Mouse (Mus musculus) neural tube, embryonic 10.5 days (tissue): ENCODE measurements around the gene Gm26992.
A peak's percentile ranks its signal among the peaks of the same experiment; 100 is the strongest.

ENCODE experiments used
- DNase-seq: peaks from one replicate; pipeline ENCODE4 v3.0.0-alpha.2; 2017; ENCODE audit warnings: low spot score; ENCODE audit errors: extremely low spot score

Gm26992 gene

DNA sequence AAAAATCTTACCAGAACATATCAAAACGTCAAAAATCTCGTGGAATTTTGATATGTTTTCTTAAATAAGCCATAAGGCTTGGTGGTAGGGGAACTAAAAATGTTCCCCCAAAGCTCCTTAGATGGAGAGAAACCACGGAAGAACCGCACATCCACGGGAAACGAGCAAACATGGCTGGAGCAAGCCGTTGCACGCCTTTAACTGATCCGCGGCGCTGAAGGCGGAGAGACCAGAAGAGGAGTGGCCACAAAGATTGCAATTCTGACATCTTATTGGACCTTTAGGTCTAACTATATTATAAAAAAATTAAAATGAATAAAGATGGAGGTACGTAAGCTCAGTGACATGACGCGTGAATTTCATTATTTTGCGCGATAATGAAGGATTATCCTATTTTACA lies 61.2 kb downstream of the Gm26992 start:
- DNase-seq, result no peak

DNA sequence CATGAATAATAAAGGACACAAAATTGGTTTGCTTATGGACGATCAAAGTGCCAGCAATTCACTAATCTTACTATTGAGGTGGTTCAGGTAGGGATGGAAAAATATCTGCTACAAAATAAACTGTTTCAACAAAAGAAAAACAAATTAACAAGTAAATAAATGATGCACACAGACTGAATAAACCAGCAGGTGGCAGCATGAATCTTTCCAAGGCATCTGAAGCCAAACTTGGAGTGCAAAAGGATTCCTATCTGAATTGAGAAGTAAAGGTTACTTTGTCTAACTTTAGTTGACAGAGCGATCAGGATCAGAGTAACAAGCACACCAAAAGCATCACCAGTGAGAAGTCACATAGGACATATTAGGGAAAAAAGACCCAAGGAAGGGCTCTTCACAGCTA lies 62.2 kb downstream of the Gm26992 start:
- DNase-seq, result peak; percentile 20

DNA sequence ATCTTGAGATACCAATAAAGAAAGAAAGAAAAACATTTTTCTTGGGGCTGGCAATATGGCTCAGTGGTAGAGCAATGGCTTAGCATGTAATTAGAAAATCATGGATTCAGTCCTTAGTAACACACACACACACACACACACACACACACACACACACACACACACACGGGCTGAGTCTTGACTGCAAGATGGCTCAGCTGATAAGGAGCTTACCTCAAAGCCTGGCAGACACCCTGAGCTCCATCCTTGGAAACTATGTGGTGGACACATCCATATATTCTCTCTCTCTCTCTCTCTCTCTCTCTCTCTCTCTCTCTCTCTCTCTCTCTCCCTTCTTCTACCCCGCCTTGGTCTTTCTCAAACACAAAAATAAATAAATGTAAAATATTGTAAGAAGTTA lies 69.0 kb downstream of the Gm26992 start:
- DNase-seq, result no peak

DNA sequence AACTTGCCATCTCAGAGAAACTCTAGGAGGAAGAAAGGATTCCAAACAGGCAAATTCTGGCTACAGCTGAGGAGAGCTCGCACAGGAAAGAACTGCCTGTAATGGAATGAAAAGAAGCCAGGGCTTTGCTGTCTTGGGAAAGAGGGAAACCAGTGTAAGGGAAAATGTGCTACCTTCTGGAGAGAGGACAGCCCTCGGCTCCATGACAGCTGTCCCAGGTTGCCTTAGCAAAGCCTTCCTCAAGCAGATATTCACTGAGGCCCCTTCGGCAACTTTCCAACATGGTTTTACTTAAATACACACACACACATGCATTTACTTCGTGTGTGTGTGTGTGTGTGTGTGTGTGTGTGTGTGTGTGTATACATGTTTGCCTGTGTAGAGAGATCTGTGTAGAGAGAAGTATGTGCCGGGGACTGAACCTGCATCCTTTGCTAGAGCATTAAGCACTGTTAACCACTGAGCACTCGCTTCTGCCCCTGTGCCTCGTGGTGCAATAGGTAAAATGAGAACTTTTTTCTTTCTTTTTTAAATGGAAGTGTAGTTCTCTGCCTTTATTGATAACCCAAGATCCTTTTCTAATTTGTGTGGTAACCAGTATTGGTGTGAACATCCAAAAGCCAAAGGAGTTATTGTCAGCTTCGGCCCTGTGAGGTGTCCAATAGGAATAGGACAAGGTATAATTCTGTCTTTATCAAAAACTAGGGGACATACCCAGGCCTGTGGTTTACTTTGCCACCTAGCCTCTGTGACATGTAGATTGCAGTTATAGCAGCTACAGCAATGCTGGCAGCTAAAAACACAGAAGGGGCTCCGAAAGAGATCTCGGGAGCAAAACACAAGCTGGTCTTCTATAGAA lies 70.8 kb downstream of the Gm26992 start:
- DNase-seq, result peak; percentile 27

DNA sequence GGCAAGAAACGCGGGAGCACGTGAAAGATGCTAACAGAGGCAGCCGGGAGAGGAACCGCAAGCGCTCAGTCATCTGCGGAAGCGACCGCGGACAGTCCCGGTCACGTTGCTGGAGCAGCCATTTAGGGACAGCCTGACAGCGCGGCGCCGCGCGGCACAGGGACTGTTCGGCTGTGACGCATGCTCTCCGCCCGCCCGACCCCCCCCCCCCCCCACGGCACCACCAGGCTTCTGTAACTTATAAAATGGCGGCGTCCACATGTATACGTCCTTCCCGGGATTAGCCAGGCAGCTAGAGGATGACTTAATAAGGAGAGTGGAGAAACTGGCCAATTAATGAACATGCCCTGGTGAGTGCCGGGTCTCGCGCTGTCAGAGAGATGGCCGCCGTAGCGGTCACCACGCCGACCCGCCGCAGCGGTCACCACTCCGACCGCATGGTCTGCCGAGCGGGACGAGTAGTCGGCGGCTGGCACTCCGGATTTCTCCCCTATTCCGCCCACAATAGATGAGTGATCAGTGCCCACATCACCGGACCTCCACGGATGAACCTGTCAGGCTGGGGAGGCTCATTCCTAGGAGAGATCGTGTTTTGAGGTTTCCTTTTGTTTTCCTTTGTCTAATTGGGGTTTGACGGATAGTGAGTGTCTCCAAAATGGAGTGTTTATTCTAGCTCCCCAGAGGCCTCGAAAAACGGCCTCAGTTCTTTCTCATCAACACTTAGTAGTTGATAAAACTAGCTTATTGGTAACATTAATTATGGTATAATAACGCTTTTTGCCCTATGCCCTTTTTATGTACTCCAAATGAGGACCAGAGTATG lies 71.8 kb downstream of the Gm26992 start:
- peak; percentile 79 for DNase-seq

DNA sequence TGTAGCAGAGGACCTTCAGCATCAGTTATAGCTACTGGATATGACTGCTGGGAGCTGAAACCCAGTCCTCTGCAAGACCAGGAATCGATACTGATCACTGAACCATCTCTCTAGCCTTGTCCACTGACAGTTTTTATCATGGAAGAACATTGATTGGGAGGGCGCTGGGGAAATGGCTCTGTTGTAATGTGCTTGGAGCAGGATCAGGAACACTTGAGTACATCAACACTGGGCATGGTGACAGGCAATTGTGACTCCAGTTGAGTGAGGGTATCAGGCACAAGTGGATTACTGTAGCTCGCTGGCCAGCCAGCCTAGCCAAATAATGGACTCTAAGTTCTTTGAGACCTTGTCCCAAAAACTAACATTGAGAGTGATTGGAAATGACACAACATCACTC lies 77.6 kb downstream of the Gm26992 start:
- DNase-seq, result no peak

DNA sequence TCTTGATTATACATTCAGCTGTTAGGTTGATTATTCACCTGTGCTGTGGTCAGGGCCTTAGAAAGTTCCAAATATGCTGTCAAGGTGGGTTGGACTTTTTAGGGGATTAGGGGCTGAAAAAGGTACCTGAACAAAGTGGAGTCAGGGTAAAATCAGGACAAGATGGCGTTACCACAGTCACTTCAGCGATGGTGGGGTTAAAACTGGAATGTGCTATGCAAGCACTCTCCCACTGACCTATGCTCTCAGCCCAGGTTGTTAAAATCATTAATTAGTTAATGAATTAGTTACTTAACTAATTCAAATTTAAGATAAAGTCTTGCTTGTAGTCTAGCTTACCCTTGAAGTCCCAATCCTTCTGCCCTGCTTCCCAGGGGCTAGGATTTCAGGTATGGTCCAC lies 78.3 kb downstream of the Gm26992 start:
- DNase-seq, result no peak

DNA sequence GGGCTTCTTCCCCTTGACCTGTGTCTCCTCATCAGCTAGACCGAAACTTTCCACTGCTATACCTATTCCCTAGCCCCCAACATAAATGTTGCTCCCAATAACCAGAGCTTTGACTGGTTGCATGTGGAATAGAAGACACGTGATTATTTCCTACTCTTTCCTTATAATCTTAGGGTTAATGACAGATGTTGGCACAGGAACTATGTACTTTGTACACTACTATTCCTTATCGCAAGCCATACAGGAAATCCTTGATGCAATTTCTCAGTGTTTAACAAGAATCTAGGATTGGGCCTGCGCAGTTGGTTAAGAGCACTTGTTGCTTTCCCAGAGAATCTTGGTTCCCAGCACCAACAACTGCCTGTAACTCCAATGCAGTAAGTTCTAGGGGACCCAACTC lies 86.4 kb downstream of the Gm26992 start:
- DNase-seq, result no peak

DNA sequence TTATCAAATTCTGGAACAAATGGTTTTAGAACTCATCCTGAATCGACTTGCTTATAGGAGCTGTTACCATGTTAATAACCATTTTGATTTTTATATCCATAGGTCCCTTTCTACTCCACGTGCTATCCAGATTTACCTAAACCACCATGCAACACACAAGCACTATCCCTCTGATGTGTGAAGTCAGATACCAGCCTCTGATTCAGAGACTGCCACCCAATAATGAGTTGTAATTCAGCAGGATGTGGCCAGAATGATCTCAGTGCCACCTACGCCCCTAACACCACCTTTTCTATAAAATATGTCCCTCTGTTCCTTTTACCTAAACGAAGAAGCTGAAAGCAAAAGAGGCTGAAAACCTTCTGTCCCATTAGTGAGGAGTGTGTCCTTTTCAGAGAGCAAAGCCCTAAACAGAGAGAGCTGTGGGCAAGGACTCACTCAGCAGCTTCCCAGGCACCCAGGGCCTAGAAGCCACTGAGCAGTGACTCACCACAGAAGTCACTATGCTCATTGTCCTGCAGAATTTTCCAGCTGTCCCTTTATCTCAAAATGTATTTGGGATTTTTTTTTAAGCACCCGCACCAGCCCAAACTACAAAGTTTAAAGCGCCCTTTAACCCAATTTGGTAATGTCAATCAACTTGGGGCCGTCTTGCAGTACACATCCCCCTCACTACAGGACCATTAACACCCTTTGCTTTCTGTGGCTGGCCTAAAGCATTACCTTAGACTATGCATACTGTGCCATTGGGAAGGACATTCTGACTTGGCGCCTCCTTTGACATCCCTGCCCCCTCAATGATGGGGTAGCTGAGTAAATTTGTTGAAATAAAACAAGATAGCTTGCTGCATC lies 87.6 kb downstream of the Gm26992 start:
- DNase-seq, result no peak

DNA sequence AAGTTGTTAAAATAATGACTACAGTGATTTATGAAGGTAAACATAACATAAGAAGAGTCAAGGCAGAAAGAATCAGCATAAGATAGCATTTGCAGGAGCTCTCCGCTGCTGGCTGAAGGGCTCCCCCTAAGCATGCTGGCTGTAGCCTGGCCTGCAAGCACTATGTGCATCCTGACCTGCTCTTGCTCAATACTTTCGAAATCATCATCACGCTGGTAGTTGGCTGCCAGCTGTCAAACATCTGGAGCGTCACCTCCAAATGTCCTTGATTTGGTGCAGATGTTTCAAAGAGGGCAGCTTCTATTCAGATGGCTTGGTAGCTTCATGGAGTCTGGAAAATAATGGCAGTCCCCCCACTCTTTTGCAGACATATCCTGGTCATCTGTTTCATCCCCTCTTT lies 93.0 kb downstream of the Gm26992 start:
- DNase-seq, result no peak

DNA sequence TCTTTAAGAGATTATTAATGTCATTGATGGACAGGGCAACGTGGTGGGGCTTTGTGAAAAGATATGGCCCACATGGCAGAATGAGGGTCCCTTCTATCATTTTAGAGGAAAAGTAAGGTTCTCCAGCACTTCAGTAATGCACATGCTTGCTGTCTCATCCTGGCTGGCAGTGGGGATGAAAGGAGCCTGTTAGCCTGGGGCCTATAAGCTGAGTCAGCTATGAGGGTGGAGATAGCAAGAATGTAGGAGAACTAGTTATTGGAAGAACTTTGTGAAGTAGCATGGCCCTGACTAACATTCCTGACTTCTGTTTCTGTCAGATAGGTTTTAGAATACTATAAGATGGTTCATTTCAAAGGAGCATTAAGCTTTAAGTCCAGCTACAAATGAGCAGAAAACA lies 93.5 kb downstream of the Gm26992 start:
- DNase-seq, result no peak

DNA sequence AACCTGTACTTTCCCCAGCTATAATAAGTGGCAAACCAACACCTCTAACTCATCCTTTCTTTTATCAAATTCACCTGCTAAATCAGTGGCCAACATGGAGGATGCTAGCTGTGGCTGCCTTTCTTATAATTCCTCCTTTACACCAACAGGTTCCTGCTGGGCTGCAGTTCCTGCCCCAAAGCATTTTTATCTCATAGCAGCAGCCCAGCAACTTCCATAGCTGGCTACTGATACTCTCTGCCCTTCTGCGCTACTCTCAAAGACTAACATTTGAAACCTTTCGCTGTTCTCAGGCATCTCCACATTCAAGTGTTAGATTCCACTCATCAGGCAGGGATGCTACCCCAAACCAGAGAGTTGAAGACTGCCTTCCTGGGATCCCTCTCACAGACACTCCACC lies 97.0 kb downstream of the Gm26992 start:
- no peak for DNase-seq

DNA sequence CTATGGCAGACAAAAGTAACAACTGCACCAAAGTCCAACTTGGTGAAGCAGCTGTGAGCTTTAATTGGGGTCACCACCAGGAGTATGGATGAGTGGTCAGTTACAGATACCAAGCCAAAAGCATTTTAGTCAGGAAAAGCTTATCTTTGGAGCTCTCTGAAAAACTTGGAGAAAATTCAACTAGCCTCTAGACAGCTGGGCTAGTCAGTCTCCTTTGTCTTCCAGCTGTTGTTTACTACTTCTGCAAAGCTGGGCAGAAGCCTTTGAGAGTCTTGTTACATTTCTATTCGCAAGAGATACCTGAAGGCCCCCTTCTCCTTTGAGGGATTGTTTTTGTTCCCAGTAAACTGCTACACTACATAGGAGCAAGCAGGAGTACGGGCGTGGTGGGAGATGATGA lies 97.7 kb downstream of the Gm26992 start:
- no peak for DNase-seq

DNA sequence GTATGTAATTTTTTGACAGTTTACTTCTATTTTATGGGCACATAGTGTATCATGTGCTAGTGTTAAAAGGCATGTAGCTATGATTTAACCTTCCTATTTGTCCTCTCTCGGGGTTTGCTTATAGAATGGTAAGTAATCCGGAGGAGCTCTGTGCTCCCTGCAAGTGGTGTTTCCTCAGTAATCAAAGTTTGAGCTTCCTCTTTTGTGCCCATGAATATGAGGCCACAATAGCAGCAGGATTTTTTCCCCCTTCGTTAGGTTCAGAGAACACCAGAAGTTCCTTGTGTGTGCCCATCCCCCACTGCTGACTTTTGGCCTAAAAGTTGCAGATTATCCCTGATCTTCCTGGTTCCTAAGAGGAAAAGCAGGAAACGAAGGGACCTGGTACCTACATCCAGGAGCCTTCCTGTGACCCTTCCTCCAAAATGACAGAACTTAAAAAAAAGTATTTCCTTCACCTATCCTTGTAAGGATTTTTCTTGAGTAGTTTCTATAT lies 99.5 kb downstream of the Gm26992 start:
- no peak for DNase-seq

DNA sequence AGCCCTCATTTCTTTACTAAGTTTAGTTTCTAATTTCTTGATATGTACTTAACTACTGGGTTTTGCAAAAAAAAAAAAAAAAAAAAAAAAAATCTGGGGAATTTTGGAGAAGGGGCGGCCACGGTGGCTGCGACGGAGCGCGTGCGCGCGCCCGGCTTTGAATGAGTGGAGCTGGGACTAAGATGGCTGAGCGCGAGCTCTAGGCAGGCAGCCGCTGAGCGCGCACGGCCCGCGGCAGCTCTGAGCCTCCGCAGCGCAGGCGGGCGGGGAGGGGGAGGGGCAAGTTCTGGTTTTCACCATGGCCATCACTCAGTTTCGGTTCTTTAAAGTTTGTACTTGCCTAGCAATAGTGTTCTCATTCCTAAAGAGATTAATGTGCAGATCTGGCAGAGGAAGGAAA lies 107.4 kb downstream of the Gm26992 start:
- peak; percentile 65 for DNase-seq
